Mouse (Mus musculus) 3134 (cell line): Measurements from ENCODE around the gene Nr5a1.
A peak's percentile ranks its signal among the peaks of the same experiment; 100 is the strongest.

Experiments
- DNase-seq: peaks from one replicate; pipeline ENCODE4 v3.0.0-alpha.2; 2011; ENCODE audit warnings: low spot score; ENCODE audit not compliant: insufficient read length; ENCODE audit errors: extremely low read depth

Nr5a1 gene

GRCm38 (mm10) chr2:38714324-38714723 is at the start of gene Nr5a1:
Gene Nr5a1, minus strand, starts transcription at chr2:38714542.
- DNase-seq, result no peak

GRCm38 (mm10) chr2:38739847-38740246 is 25.5 kb upstream of the Nr5a1 start:
- no peak for DNase-seq

GRCm38 (mm10) chr2:38739410-38739809 is 25.1 kb upstream of the Nr5a1 start:
- peak; percentile 19 for DNase-seq

- no peak for DNase-seq
These were observed 24.4 kb upstream of the Nr5a1 start for GRCm38 (mm10) chr2:38738601-38739301.

GRCm38 (mm10) chr2:38735740-38736139 is 21.4 kb upstream of the Nr5a1 start:
- DNase-seq, result no peak

- DNase-seq, result no peak
These were observed 20.4 kb upstream of the Nr5a1 start for GRCm38 (mm10) chr2:38734721-38735120.

- DNase-seq, result no peak
These were observed 16.0 kb upstream of the Nr5a1 start for GRCm38 (mm10) chr2:38730331-38730827.

- no peak for DNase-seq
These were observed 11.1 kb upstream of the Nr5a1 start for GRCm38 (mm10) chr2:38725427-38725826.

- DNase-seq, result no peak
These were observed 9.0 kb upstream of the Nr5a1 start for GRCm38 (mm10) chr2:38723378-38723777.

GRCm38 (mm10) chr2:38722076-38722475 is 7.7 kb upstream of the Nr5a1 start:
- DNase-seq, result no peak

- no peak for DNase-seq
These were observed 6.3 kb upstream of the Nr5a1 start for GRCm38 (mm10) chr2:38720661-38721060.

GRCm38 (mm10) chr2:38719354-38719753 is 5.0 kb upstream of the Nr5a1 start:
- DNase-seq, result no peak

GRCm38 (mm10) chr2:38718676-38719075 is 4.3 kb upstream of the Nr5a1 start:
- DNase-seq, result no peak

GRCm38 (mm10) chr2:38717436-38717835 is 3.1 kb upstream of the Nr5a1 start:
- peak; percentile 53 for DNase-seq

GRCm38 (mm10) chr2:38713596-38713995 is 746 bp downstream of the Nr5a1 start:
- no peak for DNase-seq

- DNase-seq, result no peak
These were observed 1.6 kb downstream of the Nr5a1 start for GRCm38 (mm10) chr2:38712769-38713125.

GRCm38 (mm10) chr2:38712076-38712768 is 2.1 kb downstream of the Nr5a1 start:
- no peak for DNase-seq

- no peak for DNase-seq
These were observed 2.9 kb downstream of the Nr5a1 start for GRCm38 (mm10) chr2:38711421-38711861.

- no peak for DNase-seq
These were observed 3.8 kb downstream of the Nr5a1 start for GRCm38 (mm10) chr2:38710304-38711241.

- DNase-seq, result no peak
These were observed 5.2 kb downstream of the Nr5a1 start for GRCm38 (mm10) chr2:38708907-38709688.
